Mouse (Mus musculus): Measurements from ENCODE around the gene Polr3g.

GRCm38 (mm10) chr13:81657008-81657350 is 53.8 kb downstream of the Polr3g start:
- TF ChIP-seq POLR2A (IDR thresholded peaks at IDR 0.05; ENCODE audit: extremely low read depth, insufficient read depth, low read length) (no peak), CTCF (IDR thresholded peaks at IDR 0.05; ENCODE audit: low read depth, low read length) (no peak)

All from liver, adult 2 months (tissue).